Mouse (Mus musculus): ENCODE measurements around the gene Pgap2. TPM values are rescaled to one million over a fixed set of nuclear protein-coding genes. Genes with fewer than 3 reads are reported as not detected.

The Pgap2 gene
- total and polyA plus RNA-seq, 3 experiments: 18.3 to 38.5 (median 23.7) TPM

- Histone ChIP-seq H3K4me1 (ENCODE audit: control insufficient read depth in 1 of 2, insufficient read depth in 2 of 2) (peaks cover 0 to 22% of the 10 kb centered on the region in 2 experiments; a peak in 2 of 4 replicates), H3K4me2 (ENCODE audit: insufficient read depth, low read depth, poor library complexity, severe bottlenecking) (no peak overlapping the region), H3K27ac (ENCODE audit: insufficient read depth, low read depth) (no peak overlapping the region), H3K36me3 (replicated peaks in 1 of 2; ENCODE audit: control insufficient read depth in 1 of 2, insufficient read depth in 1 of 2, low read length in 1 of 2) (peaks cover 15 to 66% of the 10 kb centered on the region in 2 experiments), H3K79me2 (replicated peaks; ENCODE audit: control insufficient read depth, extremely low read depth, insufficient read depth, poor library complexity, severe bottlenecking) (no peaks in the 10 kb centered on the region), H3K9ac (ENCODE audit: insufficient read depth, low read depth) (no peak overlapping the region), H3K27me3 (replicated peaks) (peaks cover 1% of the 10 kb centered on the region), H3K9me3 (replicated peaks; ENCODE audit: low read length) (no peaks in the 10 kb centered on the region), H3K4me3 (replicated peaks in 1 of 3; ENCODE audit: low read depth in 2 of 3, low read length in 2 of 3, poor library complexity in 1 of 3) (no peak overlapping the region)
- dilution Hi-C loops (cut with MboI; ENCODE audit: extremely low pct_ligation_motif_present, extremely low pct_unique_long_range_greater_than_20kb, low sequenced_read_pairs) (no loop called here), in situ Hi-C loops (cut with MboI; ENCODE audit: low pct_ligation_motif_present, low pct_unique_long_range_greater_than_20kb, low sequenced_read_pairs) (no loop called here)
- TF ChIP-seq POLR2AphosphoS2 (IDR thresholded peaks at IDR 0.05; ENCODE audit: low read depth, low read length): no peak
- no peak for TF ChIP-seq USF2 (conservative IDR thresholded peaks at IDR 0.05; ENCODE audit: low read depth, low read length)
- TF ChIP-seq KAT2A (IDR thresholded peaks at IDR 0.05; ENCODE audit: insufficient replicate concordance, low read length): no peak
- TF ChIP-seq ZC3H11A (IDR thresholded peaks at IDR 0.05; ENCODE audit: low read depth, low read length): no peak
- TF ChIP-seq PAX5 (IDR thresholded peaks at IDR 0.05; ENCODE audit: low read length): no peak
- TF ChIP-seq ZKSCAN1 (IDR thresholded peaks at IDR 0.05; ENCODE audit: borderline replicate concordance, low read depth, low read length): no peak
- DNase-seq (ENCODE audit: extremely low read depth): no peak
These were observed 23.1 kb downstream of the Pgap2 start for GRCm38 (mm10) chr7:102233059-102233458.

GRCm38 (mm10) chr7:102238686-102239286, 28.8 kb downstream of the Pgap2 start:
- Histone ChIP-seq H3K27ac (ENCODE audit: insufficient read depth, low read depth) (peak overlapping the region; percentile 2; the same call in 1 of the 2 replicates), H3K27me3 (replicated peaks) (peaks cover 1% of the 10 kb centered on the region), H3K4me2 (ENCODE audit: insufficient read depth, low read depth, poor library complexity, severe bottlenecking) (peak overlapping the region; percentile 13; the same call in 1 of the 2 replicates), H3K9ac (ENCODE audit: insufficient read depth, low read depth) (no peak overlapping the region), H3K79me2 (replicated peaks; ENCODE audit: control insufficient read depth, extremely low read depth, insufficient read depth, poor library complexity, severe bottlenecking) (0 out of 2 replicates have a peak, but pooled peaks cover 2% of the 10 kb centered on the region), H3K4me3 (replicated peaks in 1 of 3; ENCODE audit: low read depth in 2 of 3, low read length in 2 of 3, poor library complexity in 1 of 3) (no peak overlapping the region), H3K4me1 (ENCODE audit: control insufficient read depth in 1 of 2, insufficient read depth in 2 of 2) (peaks cover 22 to 52% of the 10 kb centered on the region in 2 experiments), H3K9me3 (replicated peaks; ENCODE audit: low read length) (peaks cover 4% of the 10 kb centered on the region), H3K36me3 (replicated peaks in 1 of 2; ENCODE audit: control insufficient read depth in 1 of 2, insufficient read depth in 1 of 2, low read length in 1 of 2) (peaks cover 53 to 91% of the 10 kb centered on the region in 2 experiments)
- in situ Hi-C loops (cut with MboI; ENCODE audit: low pct_ligation_motif_present, low pct_unique_long_range_greater_than_20kb, low sequenced_read_pairs) (no loop called here), dilution Hi-C loops (cut with MboI; ENCODE audit: extremely low pct_ligation_motif_present, extremely low pct_unique_long_range_greater_than_20kb, low sequenced_read_pairs) (no loop called here)
- DNase-seq (ENCODE audit: extremely low read depth): peak; percentile 78
- TF ChIP-seq ZC3H11A (IDR thresholded peaks at IDR 0.05; ENCODE audit: low read depth, low read length): no peak
- TF ChIP-seq RAD21 (IDR thresholded peaks at IDR 0.05; ENCODE audit: low read depth, low read length): no peak
- TF ChIP-seq HCFC1 (IDR thresholded peaks at IDR 0.05; ENCODE audit: low read depth, low read length): no peak
- peak; percentile 77 for TF ChIP-seq BHLHE40 (IDR thresholded peaks at IDR 0.05; ENCODE audit: low read depth, low read length)
- TF ChIP-seq GABPA (IDR thresholded peaks at IDR 0.05; ENCODE audit: insufficient replicate concordance, low read depth, low read length): no peak
- TF ChIP-seq ZNF384 (IDR thresholded peaks at IDR 0.05; ENCODE audit: low read depth, low read length): no peak
- no peak for TF ChIP-seq USF2 (conservative IDR thresholded peaks at IDR 0.05; ENCODE audit: low read depth, low read length)
- TF ChIP-seq E2F4 (IDR thresholded peaks at IDR 0.05; ENCODE audit: insufficient replicate concordance, low read depth, low read length): no peak
- TF ChIP-seq MAZ (IDR thresholded peaks at IDR 0.05; ENCODE audit: low read depth, low read length): peak; percentile 66; the same call in 1 of the 2 replicates
- no peak for TF ChIP-seq JUND (conservative IDR thresholded peaks at IDR 0.05; ENCODE audit: low read depth, low read length)
- TF ChIP-seq CTCF (conservative IDR thresholded peaks at IDR 0.05 in 1 of 2, IDR thresholded peaks at IDR 0.05 in 1 of 2; ENCODE audit: low read depth in 2 of 2, low read length in 2 of 2): no peak
- no peak for TF ChIP-seq PAX5 (IDR thresholded peaks at IDR 0.05; ENCODE audit: low read length)
- TF ChIP-seq ZKSCAN1 (IDR thresholded peaks at IDR 0.05; ENCODE audit: borderline replicate concordance, low read depth, low read length): no peak
- no peak for TF ChIP-seq USF1 (IDR thresholded peaks at IDR 0.05; ENCODE audit: low read depth, low read length)
- TF ChIP-seq EP300 (IDR thresholded peaks at IDR 0.05; ENCODE audit: low read length): peak; percentile 87
- TF ChIP-seq POLR2A (IDR thresholded peaks at IDR 0.05; ENCODE audit: low read depth, low read length): 0 out of 2 replicates have a peak, but pooled peaks have one; percentile 10
- TF ChIP-seq NELFE (IDR thresholded peaks at IDR 0.05; ENCODE audit: low read depth, low read length): no peak
- TF ChIP-seq MYC (IDR thresholded peaks at IDR 0.05; ENCODE audit: low read depth, low read length): no peak
- no peak for TF ChIP-seq UBTF (IDR thresholded peaks at IDR 0.05; ENCODE audit: low read depth, low read length)
- TF ChIP-seq SIN3A (IDR thresholded peaks at IDR 0.05; ENCODE audit: low read length): peak; percentile 42; the same call in 1 of the 2 replicates
- TF ChIP-seq SMC3 (IDR thresholded peaks at IDR 0.05; ENCODE audit: low read depth, low read length): no peak
- TF ChIP-seq ETS1 (conservative IDR thresholded peaks at IDR 0.05; ENCODE audit: low read depth, low read length): peak; percentile 77
- TF ChIP-seq JUN (IDR thresholded peaks at IDR 0.05; ENCODE audit: insufficient read depth, low read depth, low read length): peak; percentile 33; the same call in 1 of the 2 replicates
- TF ChIP-seq RCOR1 (conservative IDR thresholded peaks at IDR 0.05; ENCODE audit: low read depth, low read length): peak; percentile 76
- TF ChIP-seq CHD2 (IDR thresholded peaks at IDR 0.05; ENCODE audit: low read length): peak; percentile 43; the same call in 1 of the 2 replicates
- peak; percentile 95 for TF ChIP-seq MAFK (IDR thresholded peaks at IDR 0.05; ENCODE audit: insufficient replicate concordance, low read length)
- TF ChIP-seq TCF12 (IDR thresholded peaks at IDR 0.05; ENCODE audit: low read depth, low read length): peak; percentile 86; the same call in 1 of the 2 replicates
- no peak for TF ChIP-seq CHD1 (IDR thresholded peaks at IDR 0.05; ENCODE audit: low read depth, low read length)
- no peak for TF ChIP-seq ZMIZ1 (IDR thresholded peaks at IDR 0.05; ENCODE audit: low read depth, low read length)
